Mouse (Mus musculus): ENCODE measurements around the gene Hnrnpdl. TPM values are rescaled to one million over a fixed set of nuclear protein-coding genes. Genes with fewer than 3 reads are reported as not detected.

Hnrnpdl gene
- polyA plus RNA-seq, 1 experiment from 2014 or later, result 97.4 TPM

DNA sequence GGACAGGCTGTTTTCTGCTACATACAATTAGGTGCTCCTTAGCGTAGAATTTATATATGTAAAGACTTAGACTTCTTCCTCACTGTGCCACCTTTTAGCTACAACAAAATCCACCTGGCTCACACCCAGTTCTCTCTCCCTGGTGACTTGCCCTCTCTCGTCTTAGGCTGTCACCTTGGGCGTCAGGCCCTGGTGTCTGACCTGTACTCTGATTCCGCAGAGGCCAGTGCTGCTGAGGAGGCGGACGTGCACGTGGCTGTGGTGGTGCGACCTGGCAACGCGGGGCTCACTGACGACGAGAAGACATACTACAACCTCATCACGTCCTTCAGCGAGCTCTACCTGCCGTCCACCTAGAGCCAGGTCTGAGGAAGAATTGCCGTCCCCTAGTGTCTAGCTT is 28.1 kb upstream of the Hnrnpdl start:
- no peak overlapping the region for H3K4me2 ChIP-seq
- WGBS, result 90% methylated on average over 16 of the region's 16 CpGs
- no peaks in the 10 kb centered on the region for H3K4me1 ChIP-seq
- no peaks in the 10 kb centered on the region for H3K27me3 ChIP-seq (replicated peaks)
- no peak overlapping the region for H3K9ac ChIP-seq
- no peak overlapping the region for H3K27ac ChIP-seq (replicated peaks)
- no peak for ATAC-seq (ENCODE audit: extremely low read depth, insufficient number of reproducible peaks, low FRiP score, low TSS enrichment)
- no peaks in the 10 kb centered on the region for H3K9me3 ChIP-seq
- no peak overlapping the region for H3K4me3 ChIP-seq
- H3K36me3 ChIP-seq, result peaks cover 83% of the 10 kb centered on the region

- peaks cover 67% of the 10 kb centered on the region for H3K36me3 ChIP-seq
- no peak overlapping the region for H3K27ac ChIP-seq (replicated peaks)
- H3K9me3 ChIP-seq, result no peaks in the 10 kb centered on the region
- H3K27me3 ChIP-seq (replicated peaks), result no peaks in the 10 kb centered on the region
- ATAC-seq (ENCODE audit: extremely low read depth, insufficient number of reproducible peaks, low FRiP score, low TSS enrichment), result no peak
- WGBS, result 93% methylated on average over 14 of the region's 14 CpGs
- H3K4me3 ChIP-seq, result no peak overlapping the region
- H3K9ac ChIP-seq, result no peak overlapping the region
- no peak overlapping the region for H3K4me2 ChIP-seq
- peaks cover 10% of the 10 kb centered on the region for H3K4me1 ChIP-seq
These were observed 21.4 kb upstream of the Hnrnpdl start for GRCm38 (mm10) chr5:100060876-100061275.

DNA sequence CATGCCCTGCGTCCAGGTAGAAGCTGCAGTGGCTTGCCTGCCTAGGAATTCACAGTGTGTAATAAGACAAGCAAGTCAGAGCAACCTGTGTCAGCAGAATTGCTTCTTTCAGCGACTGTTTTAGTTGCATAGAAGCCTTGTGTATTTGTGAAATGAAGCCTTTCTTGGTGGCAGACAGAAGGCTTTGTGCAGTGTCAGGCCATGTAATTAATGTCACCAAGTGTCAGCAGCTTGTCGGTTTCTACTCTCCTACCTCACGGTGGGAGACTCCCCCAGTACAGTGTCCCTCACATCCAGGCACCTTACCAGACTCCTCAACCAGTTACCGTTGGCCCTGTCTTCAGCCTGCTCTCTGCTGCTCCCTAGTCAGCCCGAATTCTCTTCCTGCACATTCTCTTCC is 19.9 kb upstream of the Hnrnpdl start:
- H3K36me3 ChIP-seq, result peaks cover 52% of the 10 kb centered on the region
- no peak overlapping the region for H3K4me3 ChIP-seq
- 79% methylated on average over 6 of the region's 6 CpGs for WGBS
- H3K4me1 ChIP-seq, result peaks cover 26% of the 10 kb centered on the region
- no peak overlapping the region for H3K4me2 ChIP-seq
- ATAC-seq (ENCODE audit: extremely low read depth, insufficient number of reproducible peaks, low FRiP score, low TSS enrichment), result no peak
- no peak overlapping the region for H3K27ac ChIP-seq (replicated peaks)
- no peaks in the 10 kb centered on the region for H3K27me3 ChIP-seq (replicated peaks)
- no peak overlapping the region for H3K9ac ChIP-seq
- no peaks in the 10 kb centered on the region for H3K9me3 ChIP-seq

GRCm38 (mm10) chr5:100058729-100059128 is 19.3 kb upstream of the Hnrnpdl start:
- no peak overlapping the region for H3K4me3 ChIP-seq
- ATAC-seq (ENCODE audit: extremely low read depth, insufficient number of reproducible peaks, low FRiP score, low TSS enrichment), result no peak
- no peaks in the 10 kb centered on the region for H3K27me3 ChIP-seq (replicated peaks)
- H3K36me3 ChIP-seq, result peaks cover 46% of the 10 kb centered on the region
- H3K4me2 ChIP-seq, result no peak overlapping the region
- no peaks in the 10 kb centered on the region for H3K9me3 ChIP-seq
- 72% methylated on average over 6 of the region's 6 CpGs for WGBS
- no peak overlapping the region for H3K27ac ChIP-seq (replicated peaks)
- no peak overlapping the region for H3K9ac ChIP-seq
- peaks cover 31% of the 10 kb centered on the region for H3K4me1 ChIP-seq

GRCm38 (mm10) chr5:100057461-100058209 is 18.2 kb upstream of the Hnrnpdl start:
- Histone ChIP-seq H3K27me3 (replicated peaks) (no peaks in the 10 kb centered on the region), H3K27ac (replicated peaks) (no peak overlapping the region), H3K9ac (no peak overlapping the region), H3K4me1 (peaks cover 31% of the 10 kb centered on the region), H3K4me2 (no peak overlapping the region), H3K36me3 (peaks cover 40% of the 10 kb centered on the region), H3K9me3 (no peaks in the 10 kb centered on the region), H3K4me3 (no peak overlapping the region)
- 86% methylated on average over 12 of the region's 15 CpGs for WGBS
- no peak for ATAC-seq (ENCODE audit: extremely low read depth, insufficient number of reproducible peaks, low FRiP score, low TSS enrichment)

DNA sequence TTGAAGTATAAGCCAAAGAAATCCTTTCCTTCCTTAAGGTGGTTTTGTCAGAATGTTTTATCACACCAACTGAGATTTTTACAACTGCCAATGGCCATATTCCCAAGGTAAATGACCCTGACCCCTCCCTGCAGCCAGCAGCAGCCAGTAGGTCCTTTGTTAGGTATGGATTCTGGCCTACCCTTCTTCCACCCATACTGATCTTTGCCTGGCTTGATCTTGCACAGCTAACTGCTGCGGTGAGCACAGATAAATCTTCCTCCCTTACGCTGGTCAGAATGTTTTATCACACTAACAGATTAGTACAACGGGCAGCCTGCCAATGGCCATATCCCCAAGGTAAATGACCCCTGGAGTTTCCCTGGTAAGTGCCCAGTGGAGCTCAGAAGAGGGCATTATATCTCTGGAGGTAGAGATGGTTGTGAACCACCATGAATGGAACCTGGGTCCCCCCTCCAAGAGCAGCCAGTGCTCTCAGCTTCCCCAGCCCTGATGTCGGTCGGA is 16.5 kb upstream of the Hnrnpdl start:
- peaks cover 31% of the 10 kb centered on the region for H3K4me1 ChIP-seq
- 55% methylated on average over 5 of the region's 5 CpGs for WGBS
- ATAC-seq (ENCODE audit: extremely low read depth, insufficient number of reproducible peaks, low FRiP score, low TSS enrichment), result no peak

DNA sequence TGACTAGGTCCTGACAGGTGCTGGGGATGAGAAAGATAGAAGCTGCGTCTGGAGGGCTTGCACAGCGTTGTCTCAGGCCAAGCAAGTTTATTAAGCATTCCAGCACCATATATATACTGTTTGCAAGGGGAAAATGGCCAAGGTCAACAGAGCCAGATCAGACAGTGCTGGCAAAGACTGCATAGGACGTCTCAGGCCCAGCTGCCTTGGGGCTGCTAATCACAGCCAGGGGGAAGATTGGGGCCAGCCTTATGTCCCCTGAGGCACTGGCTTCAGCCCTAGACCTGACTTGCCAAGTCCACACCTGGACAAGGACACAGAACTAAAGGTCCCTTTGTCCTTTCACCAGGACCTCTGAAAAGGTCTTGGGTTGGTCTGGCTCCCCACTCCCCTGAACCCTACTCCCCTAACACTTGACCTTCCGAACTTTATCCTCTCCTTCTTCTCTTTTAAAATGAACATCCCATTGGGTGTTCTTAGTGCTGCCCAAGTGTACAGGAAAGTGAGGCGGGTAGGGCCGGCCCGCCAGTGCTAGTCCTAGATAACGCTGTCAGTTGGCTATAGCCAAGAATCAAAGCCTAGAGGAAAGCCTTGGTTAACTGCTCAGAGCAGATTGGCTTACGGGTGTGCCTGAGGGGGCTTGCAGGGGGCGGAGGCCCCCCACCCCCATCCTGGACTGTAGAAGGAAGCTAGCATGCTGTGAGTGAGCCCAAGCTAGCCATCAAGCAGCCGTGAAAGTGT is 15.5 kb upstream of the Hnrnpdl start:
- no peak for ATAC-seq (ENCODE audit: extremely low read depth, insufficient number of reproducible peaks, low FRiP score, low TSS enrichment)
- H3K27ac ChIP-seq (replicated peaks), result peak overlapping the region; percentile 45
- no peak overlapping the region; the same call in 1 of the 2 replicates for H3K9ac ChIP-seq
- H3K9me3 ChIP-seq, result no peaks in the 10 kb centered on the region
- peaks cover 31% of the 10 kb centered on the region for H3K4me1 ChIP-seq
- 58% methylated on average over 11 of the region's 11 CpGs for WGBS
- no peaks in the 10 kb centered on the region for H3K27me3 ChIP-seq (replicated peaks)
- peaks cover 30% of the 10 kb centered on the region for H3K36me3 ChIP-seq
- H3K4me2 ChIP-seq, result no peak overlapping the region
- no peak overlapping the region for H3K4me3 ChIP-seq

More for the DNA sequence above, 16.5 kb upstream of the Hnrnpdl start:
- Histone ChIP-seq H3K36me3 (peaks cover 36% of the 10 kb centered on the region), H3K9me3 (no peaks in the 10 kb centered on the region), H3K4me3 (no peak overlapping the region), H3K4me2 (no peak overlapping the region), H3K27me3 (replicated peaks) (no peaks in the 10 kb centered on the region), H3K9ac (no peak overlapping the region), H3K27ac (replicated peaks) (no peak overlapping the region)

- WGBS, result 81% methylated on average over 7 of the region's 7 CpGs
- H3K4me1 ChIP-seq, result peaks cover 30% of the 10 kb centered on the region
- H3K36me3 ChIP-seq, result peaks cover 22% of the 10 kb centered on the region
- no peak overlapping the region for H3K4me2 ChIP-seq
- H3K9me3 ChIP-seq, result no peaks in the 10 kb centered on the region
- H3K9ac ChIP-seq, result no peak overlapping the region
- H3K27ac ChIP-seq (replicated peaks), result no peak overlapping the region
- no peak for ATAC-seq (ENCODE audit: extremely low read depth, insufficient number of reproducible peaks, low FRiP score, low TSS enrichment)
- H3K27me3 ChIP-seq (replicated peaks), result no peaks in the 10 kb centered on the region
- H3K4me3 ChIP-seq, result no peak overlapping the region
These were observed 13.3 kb upstream of the Hnrnpdl start for GRCm38 (mm10) chr5:100052728-100053127.

GRCm38 (mm10) chr5:100049904-100050303 is 10.4 kb upstream of the Hnrnpdl start:
- Histone ChIP-seq H3K9ac (no peak overlapping the region), H3K27ac (replicated peaks) (no peak overlapping the region), H3K4me3 (no peak overlapping the region), H3K27me3 (replicated peaks) (no peaks in the 10 kb centered on the region), H3K4me2 (no peak overlapping the region), H3K9me3 (no peaks in the 10 kb centered on the region), H3K36me3 (peaks cover 22% of the 10 kb centered on the region), H3K4me1 (peaks cover 34% of the 10 kb centered on the region)
- 78% methylated on average over 3 of the region's 3 CpGs for WGBS
- no peak for ATAC-seq (ENCODE audit: extremely low read depth, insufficient number of reproducible peaks, low FRiP score, low TSS enrichment)

GRCm38 (mm10) chr5:100047871-100048270 is 8.4 kb upstream of the Hnrnpdl start:
- Histone ChIP-seq H3K9me3 (no peaks in the 10 kb centered on the region), H3K27me3 (replicated peaks) (no peaks in the 10 kb centered on the region), H3K4me2 (no peak overlapping the region; the same call in 1 of the 2 replicates), H3K4me1 (peaks cover 34% of the 10 kb centered on the region), H3K4me3 (no peak overlapping the region), H3K27ac (replicated peaks) (0 out of 2 replicates have a peak overlapping the region, but pooled peaks have one; percentile 1), H3K36me3 (peaks cover 20% of the 10 kb centered on the region), H3K9ac (no peak overlapping the region)
- ATAC-seq (ENCODE audit: extremely low read depth, insufficient number of reproducible peaks, low FRiP score, low TSS enrichment), result no peak
- 54% methylated on average over 7 of the region's 7 CpGs for WGBS

DNA sequence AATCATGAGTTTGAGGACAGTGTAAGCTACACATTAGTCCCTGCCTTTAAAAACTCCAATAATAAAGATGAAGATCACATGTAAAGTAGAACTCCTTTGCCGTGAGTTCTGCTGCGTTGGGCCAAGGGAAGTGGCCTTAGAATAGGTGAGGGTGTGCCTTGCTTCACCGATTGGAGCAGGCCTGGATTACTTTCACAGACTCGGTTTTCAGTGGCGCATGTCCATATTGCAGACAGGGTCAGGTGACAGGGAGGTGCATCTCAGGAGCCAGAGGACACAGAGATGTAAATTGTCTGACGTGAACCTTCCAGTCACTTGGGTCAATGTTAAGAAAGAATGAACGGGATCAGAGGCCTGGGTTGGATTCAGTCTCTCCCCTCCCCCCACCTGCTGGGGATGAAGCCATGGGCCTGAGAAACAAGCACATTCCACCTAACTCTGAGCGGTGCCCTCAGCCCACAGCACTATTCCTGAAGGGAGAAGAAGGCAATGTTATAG is 7.7 kb upstream of the Hnrnpdl start:
- H3K36me3 ChIP-seq, result peaks cover 14% of the 10 kb centered on the region

More for the DNA sequence above, 7.7 kb upstream of the Hnrnpdl start:
- 65% methylated on average over 8 of the region's 8 CpGs for WGBS
- no peak overlapping the region for H3K4me2 ChIP-seq
- peaks cover 34% of the 10 kb centered on the region for H3K4me1 ChIP-seq
- H3K9ac ChIP-seq, result no peak overlapping the region
- no peaks in the 10 kb centered on the region for H3K9me3 ChIP-seq
- ATAC-seq (ENCODE audit: extremely low read depth, insufficient number of reproducible peaks, low FRiP score, low TSS enrichment), result no peak
- H3K27ac ChIP-seq (replicated peaks), result no peak overlapping the region
- no peaks in the 10 kb centered on the region for H3K27me3 ChIP-seq (replicated peaks)
- no peak overlapping the region for H3K4me3 ChIP-seq

Measured in heart, embryonic 13.5 days (tissue).